Mouse (Mus musculus) layer of hippocampus, adult 18-20 months (tissue): ENCODE results near the gene H2-K1. TPM values are rescaled to one million over a fixed set of nuclear protein-coding genes. Genes with fewer than 3 reads are reported as not detected.

Experiments used
- DNase-seq, 2 experiments: peaks; one replicate each; pipeline ENCODE4 v3.0.0; 2022; ENCODE audit warnings: low spot score in 2 of 2
- total RNA-seq, 2 experiments: library from RNA; stranded (reverse); gene quantifications; 2 replicates each; pipeline ENCODE4 v1.2.3; 2021

Gene H2-K1
- total RNA-seq, 2 experiments from 2014 or later = 25.5 to 26.9 TPM

GRCm38 (mm10) chr17:33991788-33992664 lies 8.1 kb downstream of the H2-K1 start:
- peak in 1 of 2 experiments; percentile 55 for DNase-seq

- peak in 1 of 2 experiments; percentile 62 for DNase-seq
These were observed 18.0 kb downstream of the H2-K1 start for GRCm38 (mm10) chr17:33982136-33982535.

GRCm38 (mm10) chr17:33981192-33981909 lies 18.8 kb downstream of the H2-K1 start:
- peak; percentile 83 to 95 for DNase-seq

GRCm38 (mm10) chr17:33980181-33981035 lies 19.7 kb downstream of the H2-K1 start:
- no peak for DNase-seq

- no peak for DNase-seq
These were observed 20.6 kb downstream of the H2-K1 start for GRCm38 (mm10) chr17:33979512-33980050.

GRCm38 (mm10) chr17:33978631-33979031 lies 21.5 kb downstream of the H2-K1 start:
- peak in 1 of 2 experiments; percentile 42 for DNase-seq

- no peak for DNase-seq
These were observed 22.1 kb downstream of the H2-K1 start for GRCm38 (mm10) chr17:33977861-33978557.

- DNase-seq = no peak
These were observed 26.6 kb downstream of the H2-K1 start for GRCm38 (mm10) chr17:33973572-33973971.

- no peak for DNase-seq
These were observed 27.5 kb downstream of the H2-K1 start for GRCm38 (mm10) chr17:33972691-33973090.

- no peak for DNase-seq
These were observed 30.8 kb downstream of the H2-K1 start for GRCm38 (mm10) chr17:33969394-33969793.

GRCm38 (mm10) chr17:33968927-33969326 lies 31.2 kb downstream of the H2-K1 start:
- DNase-seq = no peak

- peak in 1 of 2 experiments; percentile 84 for DNase-seq
These were observed 31.7 kb downstream of the H2-K1 start for GRCm38 (mm10) chr17:33968489-33968888.

GRCm38 (mm10) chr17:33965846-33966550 lies 34.1 kb downstream of the H2-K1 start:
- DNase-seq = no peak

GRCm38 (mm10) chr17:33965082-33965845 lies 34.9 kb downstream of the H2-K1 start:
- DNase-seq = no peak

GRCm38 (mm10) chr17:33962876-33963275 lies 37.3 kb downstream of the H2-K1 start:
- DNase-seq = no peak

- DNase-seq = no peak
These were observed 40.2 kb downstream of the H2-K1 start for GRCm38 (mm10) chr17:33959948-33960347.

GRCm38 (mm10) chr17:33959135-33959534 lies 41.0 kb downstream of the H2-K1 start:
- DNase-seq = no peak

- DNase-seq = no peak
These were observed 41.7 kb downstream of the H2-K1 start for GRCm38 (mm10) chr17:33958451-33958850.

GRCm38 (mm10) chr17:33957493-33957892 lies 42.7 kb downstream of the H2-K1 start:
- DNase-seq = no peak
